Mouse (Mus musculus) heart, embryonic 11.5 days (tissue): ENCODE results near the gene Tomm34. TPM values are rescaled to one million over a fixed set of nuclear protein-coding genes. Genes with fewer than 3 reads are reported as not detected.

Experiments used
- ATAC-seq: fragments of 200-750 bp; cut with Nextera tagmentation; replicated peaks from 2 replicates; pipeline ENCODE4 v1.8.0; 2017; ENCODE audit warnings: moderate library complexity; ENCODE audit not compliant: insufficient number of reproducible peaks, low FRiP score, low TSS enrichment
- H3K27ac ChIP-seq: fragments of 300-500 bp; sonication (generic); 2 replicates; pipeline ENCODE4 v1.5.1; 2014; ENCODE audit warnings: mild to moderate bottlenecking, low read depth, low read length
- H3K27me3 ChIP-seq: fragments of 300-500 bp; sonication (generic); 2 replicates; pipeline ENCODE4 v1.6.1; 2014; ENCODE audit warnings: mild to moderate bottlenecking, low read length, mixed read lengths; ENCODE audit not compliant: control insufficient read depth, insufficient read depth
- H3K36me3 ChIP-seq: fragments of 300-500 bp; sonication (generic); 2 replicates; pipeline ENCODE4 v1.6.1; 2014; ENCODE audit warnings: mild to moderate bottlenecking, low read length, moderate library complexity, mixed read lengths; ENCODE audit not compliant: control insufficient read depth, insufficient read depth
- H3K4me1 ChIP-seq: fragments of 300-500 bp; sonication (generic); 2 replicates; pipeline ENCODE4 v1.6.1; 2014; ENCODE audit warnings: low read length; ENCODE audit not compliant: control insufficient read depth, insufficient read depth
- H3K4me2 ChIP-seq: fragments of 300-500 bp; sonication (generic); 2 replicates; pipeline ENCODE4 v1.6.1; 2014; ENCODE audit warnings: mild to moderate bottlenecking, moderate library complexity
- H3K4me3 ChIP-seq: fragments of 300-500 bp; sonication (generic); 2 replicates; pipeline ENCODE4 v1.5.1; 2014; ENCODE audit warnings: low read depth, low read length
- H3K9ac ChIP-seq: fragments of 300-500 bp; sonication (generic); 2 replicates; pipeline ENCODE4 v1.6.1; 2014; ENCODE audit warnings: mild to moderate bottlenecking, low read depth, low read length, moderate library complexity
- H3K9me3 ChIP-seq: fragments of 300-500 bp; sonication (generic); replicated peaks from 2 replicates; pipeline ENCODE4 v1.6.1; 2016; ENCODE audit warnings: low read length; ENCODE audit not compliant: control insufficient read depth
- WGBS: fragments of 180-500 bp; shearing (Covaris S2); extraction: QIAGEN DNeasy Blood & Tissue Kit; methylation state at CpG from one replicate; pipeline ENCODE4 v1.1.7; 2014; ENCODE audit not compliant: insufficient replicate concordance; 5-methylcytosine and 5-hydroxymethylcytosine counted together
- polyA plus RNA-seq: library from polyadenylated mRNA; unstranded; fragments of >200 nt; fragmentation: Nextera tagmentation; extraction: Ambion mirVana; gene quantifications from 2 replicates; pipeline ENCODE4 v1.2.1, GENCODE M21; 2014

Gene Tomm34
- polyA plus RNA-seq, 1 experiment from 2014 or later, result 56.7 TPM

DNA sequence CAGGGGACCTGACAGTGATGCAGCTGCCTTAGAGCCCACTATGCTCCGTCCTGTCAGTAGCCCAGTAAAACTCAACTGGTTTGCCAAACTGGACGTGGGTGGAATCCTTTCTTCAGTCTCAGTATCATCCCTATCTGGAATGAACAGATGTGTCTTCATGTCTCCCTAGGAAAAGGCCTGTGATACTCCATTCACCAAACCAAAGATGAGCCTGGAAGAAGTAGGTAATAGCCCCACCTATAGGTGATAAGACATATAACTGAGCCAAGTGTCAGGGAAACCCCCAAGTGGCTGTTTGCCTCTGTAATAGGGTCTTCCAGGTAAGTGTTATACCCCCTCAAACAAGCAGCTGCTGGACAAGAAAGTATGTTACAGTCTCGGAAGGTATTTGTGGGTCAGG is 52.1 kb downstream of the Tomm34 start:
- Histone ChIP-seq H3K4me3 (no peak overlapping the region), H3K36me3 (peaks cover 27% of the 10 kb centered on the region), H3K27ac (no peak overlapping the region), H3K9me3 (no peaks in the 10 kb centered on the region), H3K9ac (no peak overlapping the region), H3K4me1 (no peaks in the 10 kb centered on the region), H3K4me2 (no peak overlapping the region), H3K27me3 (no peaks in the 10 kb centered on the region)
- no peak for ATAC-seq
- 86% methylated on average over 3 of the region's 3 CpGs for WGBS

DNA sequence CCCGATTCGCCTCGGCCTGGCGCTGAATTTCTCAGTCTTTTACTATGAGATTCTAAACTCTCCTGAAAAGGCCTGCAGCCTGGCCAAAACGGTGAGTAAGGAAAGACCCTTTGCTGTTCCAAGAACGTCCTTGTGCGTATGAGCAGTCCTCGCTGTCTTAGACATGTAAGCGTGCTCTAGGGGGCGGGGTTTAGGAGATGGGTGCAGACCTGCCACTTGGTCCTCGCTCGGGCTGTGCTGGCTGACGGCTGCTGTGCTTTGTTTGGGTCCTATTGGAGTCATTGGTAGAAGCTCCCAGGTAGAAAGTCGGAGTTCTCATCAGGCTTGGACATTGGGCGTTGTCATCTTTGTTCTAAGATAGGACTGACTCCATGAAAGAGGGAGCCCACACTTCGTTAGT is 55.7 kb downstream of the Tomm34 start:
- ATAC-seq, result no peak
- H3K9me3 ChIP-seq, result no peaks in the 10 kb centered on the region
- H3K36me3 ChIP-seq, result peaks cover 36% of the 10 kb centered on the region
- H3K4me2 ChIP-seq, result no peak overlapping the region
- H3K27ac ChIP-seq, result no peak overlapping the region
- H3K4me3 ChIP-seq, result no peak overlapping the region
- no peaks in the 10 kb centered on the region for H3K27me3 ChIP-seq
- no peak overlapping the region for H3K9ac ChIP-seq
- WGBS, result 91% methylated on average over 16 of the region's 16 CpGs
- no peaks in the 10 kb centered on the region for H3K4me1 ChIP-seq

DNA sequence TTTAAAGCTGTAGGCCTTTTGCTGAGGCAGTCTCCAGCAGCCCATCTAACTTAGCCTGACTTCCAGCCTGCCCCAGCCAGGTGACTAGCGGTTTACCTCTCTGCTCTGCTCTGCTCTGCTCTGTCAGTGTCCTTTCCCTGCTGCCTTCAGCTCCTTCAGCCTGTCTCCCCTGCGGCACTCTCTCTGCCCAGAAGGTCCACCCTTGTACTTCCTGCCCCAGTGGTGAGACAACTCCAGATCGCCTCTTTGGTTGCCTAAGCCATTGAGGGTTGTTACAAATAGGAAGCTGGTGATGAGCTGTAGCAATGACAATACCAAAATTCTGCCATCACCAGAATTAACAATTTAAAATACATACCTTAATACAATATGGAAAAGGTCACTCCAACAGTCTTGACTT is 60.0 kb downstream of the Tomm34 start:
- no peak overlapping the region for H3K9ac ChIP-seq
- WGBS, result 84% methylated on average over 3 of the region's 3 CpGs
- peaks cover 9% of the 10 kb centered on the region for H3K4me1 ChIP-seq
- no peaks in the 10 kb centered on the region for H3K27me3 ChIP-seq
- ATAC-seq, result no peak
- peaks cover 20% of the 10 kb centered on the region for H3K36me3 ChIP-seq
- no peak overlapping the region for H3K4me3 ChIP-seq
- no peak overlapping the region for H3K4me2 ChIP-seq
- H3K9me3 ChIP-seq, result no peaks in the 10 kb centered on the region
- H3K27ac ChIP-seq, result no peak overlapping the region

DNA sequence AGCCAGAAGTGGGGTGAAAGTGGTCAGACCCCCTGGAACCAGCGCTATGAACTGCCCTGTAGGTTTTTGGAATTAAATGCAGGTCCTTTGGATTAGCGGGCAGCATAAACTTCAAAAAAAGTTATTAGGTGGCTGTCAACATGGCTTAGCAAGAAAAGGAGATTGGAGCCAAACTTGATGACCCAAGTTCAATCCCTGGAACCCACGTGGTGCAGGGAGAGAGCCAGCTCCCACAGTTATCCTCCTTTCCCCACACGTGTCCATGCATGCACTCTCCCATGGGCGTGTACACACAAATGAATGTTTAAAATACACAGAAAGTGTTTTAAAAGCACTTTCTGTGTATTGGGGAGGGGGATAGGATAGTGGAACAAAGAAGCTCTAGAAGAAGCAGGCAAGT is 60.5 kb downstream of the Tomm34 start:
- H3K4me1 ChIP-seq, result peaks cover 13% of the 10 kb centered on the region
- WGBS, result 78% methylated on average over 5 of the region's 5 CpGs

DNA sequence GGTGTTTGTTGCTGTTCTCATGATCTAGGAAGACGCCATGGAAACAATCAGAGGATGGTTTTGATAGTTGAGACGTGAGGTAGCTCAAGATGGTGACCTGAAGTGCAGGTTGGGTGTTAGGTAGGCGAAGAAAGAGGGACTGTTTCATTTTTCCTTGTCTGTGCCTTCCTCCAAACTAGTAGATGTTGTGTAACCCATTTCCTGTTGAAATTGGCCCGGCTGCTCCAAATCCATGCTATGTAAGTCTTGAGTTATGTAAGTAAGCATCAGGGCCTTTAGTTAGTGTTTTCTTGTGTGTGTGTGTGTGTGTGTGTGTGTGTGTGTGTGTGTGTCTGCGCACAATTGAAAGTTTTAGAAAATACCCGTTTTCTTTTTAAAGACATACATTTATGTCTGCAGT is 61.7 kb downstream of the Tomm34 start:
- H3K4me2 ChIP-seq, result no peak overlapping the region
- H3K4me1 ChIP-seq, result peaks cover 19% of the 10 kb centered on the region
- H3K9ac ChIP-seq, result no peak overlapping the region
- H3K27ac ChIP-seq, result no peak overlapping the region
- peaks cover 8% of the 10 kb centered on the region; the same call in 1 of the 2 replicates for H3K36me3 ChIP-seq
- WGBS, result 89% methylated on average over 6 of the region's 6 CpGs
- no peak overlapping the region for H3K4me3 ChIP-seq
- no peaks in the 10 kb centered on the region for H3K9me3 ChIP-seq
- no peaks in the 10 kb centered on the region for H3K27me3 ChIP-seq
- no peak for ATAC-seq

More for the DNA sequence above, 60.5 kb downstream of the Tomm34 start:
- no peaks in the 10 kb centered on the region for H3K27me3 ChIP-seq
- no peak for ATAC-seq
- no peak overlapping the region for H3K27ac ChIP-seq
- no peaks in the 10 kb centered on the region for H3K9me3 ChIP-seq
- H3K36me3 ChIP-seq, result peaks cover 15% of the 10 kb centered on the region
- H3K4me3 ChIP-seq, result no peak overlapping the region
- H3K9ac ChIP-seq, result no peak overlapping the region
- H3K4me2 ChIP-seq, result no peak overlapping the region

DNA sequence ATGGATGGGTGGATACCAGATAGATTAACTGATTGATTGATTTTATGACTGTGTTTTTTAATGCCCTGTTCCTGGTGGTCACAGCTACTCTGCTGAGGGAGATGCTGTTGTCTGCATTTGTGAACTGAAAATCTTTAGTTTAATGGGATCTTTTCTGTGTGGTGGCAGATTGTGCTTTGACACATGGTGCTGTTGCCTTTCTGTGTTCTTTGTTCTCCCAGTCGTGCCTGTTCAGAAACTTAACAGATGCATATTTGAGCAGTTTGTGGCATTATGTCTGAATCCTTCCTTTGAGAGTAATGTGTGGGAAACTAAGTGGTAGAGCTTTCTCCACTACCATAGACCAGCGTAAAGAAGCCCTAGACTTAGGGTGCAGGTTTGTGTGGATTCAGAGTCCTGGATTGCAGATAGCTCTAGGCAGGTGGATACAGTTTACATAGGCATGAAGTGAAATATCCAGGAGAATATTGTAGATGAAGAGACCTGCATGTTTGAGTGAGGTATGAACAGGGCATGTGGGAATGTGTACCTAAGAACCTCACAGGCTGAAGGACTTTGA is 62.9 kb downstream of the Tomm34 start:
- H3K9me3 ChIP-seq, result no peaks in the 10 kb centered on the region
- no peak overlapping the region for H3K4me3 ChIP-seq
- H3K27ac ChIP-seq, result no peak overlapping the region
- no peak overlapping the region for H3K4me2 ChIP-seq
- no peak overlapping the region for H3K9ac ChIP-seq
- H3K36me3 ChIP-seq, result peaks cover 8% of the 10 kb centered on the region; the same call in 1 of the 2 replicates
- WGBS, result 82% methylated on average over 2 of the region's 2 CpGs
- ATAC-seq, result no peak
- H3K27me3 ChIP-seq, result no peaks in the 10 kb centered on the region
- peaks cover 19% of the 10 kb centered on the region for H3K4me1 ChIP-seq

DNA sequence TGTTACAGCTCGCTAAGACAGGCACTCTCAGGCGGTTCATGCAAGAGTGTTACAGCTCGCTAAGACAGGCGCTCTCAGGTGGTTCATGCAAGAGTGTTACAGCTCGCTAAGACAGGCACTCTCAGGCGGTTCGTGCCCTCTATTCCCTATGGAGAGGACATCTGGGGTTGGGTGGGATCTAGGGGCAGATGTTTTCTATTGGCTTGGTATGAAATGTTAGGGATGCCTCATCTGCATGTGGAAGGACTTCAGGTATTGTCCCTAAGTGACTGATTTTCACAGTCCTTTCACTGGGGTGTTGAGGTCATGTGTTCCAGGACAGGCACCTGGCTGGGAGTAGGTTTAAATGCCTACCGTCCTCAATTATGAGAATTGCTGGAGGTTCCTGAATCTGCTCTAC is 63.4 kb downstream of the Tomm34 start:
- H3K4me3 ChIP-seq, result no peak overlapping the region
- WGBS, result 85% methylated on average over 7 of the region's 8 CpGs
- no peak overlapping the region for H3K27ac ChIP-seq
- no peaks in the 10 kb centered on the region for H3K9me3 ChIP-seq
- no peak for ATAC-seq
- H3K27me3 ChIP-seq, result no peaks in the 10 kb centered on the region
- H3K36me3 ChIP-seq, result peaks cover 6% of the 10 kb centered on the region; the same call in 1 of the 2 replicates
- H3K9ac ChIP-seq, result no peak overlapping the region
- no peak overlapping the region for H3K4me2 ChIP-seq
- H3K4me1 ChIP-seq, result peaks cover 19% of the 10 kb centered on the region

DNA sequence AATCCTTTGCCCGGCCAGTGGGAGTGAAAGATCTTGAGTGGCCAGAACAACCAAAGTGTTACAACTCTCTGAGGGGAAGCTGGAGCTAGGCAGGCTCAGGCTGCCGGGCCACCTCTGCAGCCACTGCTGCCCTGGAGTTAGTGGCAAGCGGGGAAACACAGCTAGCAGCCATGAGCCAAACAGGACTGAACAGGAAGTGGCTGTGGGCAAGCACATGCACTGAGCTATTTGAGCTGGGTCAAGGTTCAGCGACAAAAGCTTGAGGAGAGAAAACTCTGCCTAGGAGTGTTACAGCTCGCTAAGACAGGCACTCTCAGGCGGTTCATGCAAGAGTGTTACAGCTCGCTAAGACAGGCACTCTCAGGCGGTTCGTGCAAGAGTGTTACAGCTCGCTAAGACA is 64.0 kb downstream of the Tomm34 start:
- 61% methylated on average over 10 of the region's 10 CpGs for WGBS
- no peaks in the 10 kb centered on the region for H3K9me3 ChIP-seq
- peaks cover 6% of the 10 kb centered on the region; the same call in 1 of the 2 replicates for H3K36me3 ChIP-seq
- no peak overlapping the region for H3K4me3 ChIP-seq
- no peak overlapping the region for H3K27ac ChIP-seq
- peak overlapping the region; percentile 16; the same call in 1 of the 2 replicates for H3K4me2 ChIP-seq
- H3K4me1 ChIP-seq, result peaks cover 19% of the 10 kb centered on the region
- no peak for ATAC-seq
- H3K9ac ChIP-seq, result no peak overlapping the region
- H3K27me3 ChIP-seq, result no peaks in the 10 kb centered on the region

DNA sequence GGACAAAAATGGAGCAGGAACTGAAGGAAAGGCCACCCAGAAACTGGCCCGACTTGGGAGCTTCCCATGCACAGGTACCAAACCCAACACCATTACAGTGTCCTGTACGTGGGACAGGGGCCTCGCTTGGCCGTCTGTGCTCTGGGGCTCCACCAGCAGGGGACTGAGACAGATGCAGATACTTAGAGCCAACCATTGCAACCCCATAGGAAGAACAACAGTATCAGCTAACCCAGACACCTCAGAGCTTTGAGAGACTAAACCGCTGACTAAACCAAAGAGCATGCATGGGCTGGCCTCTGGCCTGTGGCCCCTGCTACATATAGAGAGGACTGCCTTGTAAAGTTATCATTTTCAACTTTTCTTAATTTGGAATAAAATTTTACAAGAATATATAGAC is 66.5 kb downstream of the Tomm34 start:
- 65% methylated on average over 5 of the region's 5 CpGs for WGBS
- Histone ChIP-seq H3K27ac (no peak overlapping the region), H3K4me3 (no peak overlapping the region), H3K9me3 (no peaks in the 10 kb centered on the region), H3K27me3 (no peaks in the 10 kb centered on the region), H3K4me1 (peaks cover 21% of the 10 kb centered on the region), H3K9ac (no peak overlapping the region), H3K36me3 (no peaks in the 10 kb centered on the region), H3K4me2 (no peak overlapping the region)
- no peak for ATAC-seq
